Mouse (Mus musculus) CH12.LX (cell line): Measurements from ENCODE around the gene Srrm4. TPM values are rescaled to one million over a fixed set of nuclear protein-coding genes. Genes with fewer than 3 reads are reported as not detected.

ENCODE experiments used
- DNase-seq: peaks from one replicate; pipeline ENCODE4 v3.0.0-alpha.2; 2013; ENCODE audit errors: extremely low read depth
- H3K27ac ChIP-seq: 2 replicates; pipeline ENCODE4 v1.5.1; 2012; ENCODE audit warnings: low read depth, mild to moderate bottlenecking, control low read depth, moderate library complexity; ENCODE audit not compliant: insufficient read depth
- H3K27me3 ChIP-seq: replicated peaks from 2 replicates; pipeline ENCODE3; 2012; ENCODE audit warnings: inconsistent platforms
- H3K36me3 ChIP-seq, 2 experiments: replicated peaks in 1 of 2; 2 replicates each; pipeline versions ENCODE3 to v1.6.1; 2012; ENCODE audit warnings: inconsistent platforms in 1 of 2, low read length in 1 of 2, mild to moderate bottlenecking in 1 of 2, mixed read lengths in 1 of 2, moderate library complexity in 1 of 2; ENCODE audit not compliant: control insufficient read depth in 1 of 2, insufficient read depth in 1 of 2
- H3K4me1 ChIP-seq, 2 experiments: 2 replicates each; pipeline ENCODE4 v1.6.1; 2012; ENCODE audit warnings: inconsistent platforms in 1 of 2, moderate library complexity in 1 of 2; ENCODE audit not compliant: insufficient read depth in 2 of 2, control insufficient read depth in 1 of 2
- H3K4me2 ChIP-seq: 2 replicates; pipeline ENCODE4 v1.6.1; 2012; ENCODE audit warnings: low read depth, mild to moderate bottlenecking, control low read depth; ENCODE audit not compliant: poor library complexity, insufficient read depth, severe bottlenecking
- H3K4me3 ChIP-seq, 3 experiments: fragments of 150-350 bp in 1 of 3; sonication (generic) in 1 of 3; replicated peaks in 1 of 3; 2 replicates each; pipeline versions ENCODE3 to v1.5.1; 2011 to 2012; ENCODE audit warnings: low read depth in 2 of 3, low read length in 2 of 3, mild to moderate bottlenecking in 2 of 3, moderate library complexity in 2 of 3, control low read depth in 1 of 3, improper control_type of control experiment in 1 of 3, inconsistent platforms in 1 of 3, mixed read lengths in 1 of 3; ENCODE audit not compliant: poor library complexity in 1 of 3
- H3K79me2 ChIP-seq: replicated peaks from 2 replicates; pipeline ENCODE4 v1.6.1; 2012; ENCODE audit warnings: mild to moderate bottlenecking, moderate library complexity; ENCODE audit not compliant: control insufficient read depth, poor library complexity, insufficient read depth, severe bottlenecking; ENCODE audit errors: extremely low read depth
- H3K9ac ChIP-seq: 2 replicates; pipeline ENCODE4 v1.6.1; 2012; ENCODE audit warnings: low read depth, mild to moderate bottlenecking, control low read depth, moderate library complexity; ENCODE audit not compliant: insufficient read depth
- H3K9me3 ChIP-seq: replicated peaks from 2 replicates; pipeline ENCODE3; 2012; ENCODE audit warnings: low read length, inconsistent platforms, mixed read lengths
- CHD1 ChIP-seq: IDR thresholded peaks from 2 replicates; pipeline ENCODE4 v1.6.1; 2012; ENCODE audit warnings: low read depth, low read length, improper control_type of control experiment, inconsistent platforms
- CHD2 ChIP-seq: IDR thresholded peaks from 2 replicates; pipeline ENCODE4 v1.6.1; 2011; ENCODE audit warnings: low read length, improper control_type of control experiment
- E2F4 ChIP-seq: IDR thresholded peaks from 2 replicates; pipeline ENCODE4 v1.6.1; 2011; ENCODE audit warnings: low read depth, low read length, improper control_type of control experiment; ENCODE audit not compliant: insufficient replicate concordance
- EP300 ChIP-seq: IDR thresholded peaks from 2 replicates; pipeline ENCODE4 v1.6.1; 2011; ENCODE audit warnings: low read length, improper control_type of control experiment
- ETS1 ChIP-seq: conservative IDR thresholded peaks from 2 replicates; pipeline ENCODE4 v1.6.1; 2012; ENCODE audit warnings: low read depth, mild to moderate bottlenecking, inconsistent platforms, low read length, improper control_type of control experiment, moderate library complexity
- HCFC1 ChIP-seq: IDR thresholded peaks from 2 replicates; pipeline ENCODE4 v1.6.1; 2012; ENCODE audit warnings: low read depth, mild to moderate bottlenecking, inconsistent platforms, low read length, improper control_type of control experiment
- IRF4 ChIP-seq: IDR thresholded peaks from 2 replicates; pipeline ENCODE4 v1.6.1; 2014; ENCODE audit warnings: low read depth, mild to moderate bottlenecking, inconsistent platforms, low read length, improper control_type of control experiment
- JUND ChIP-seq: conservative IDR thresholded peaks from 2 replicates; pipeline ENCODE4 v1.6.1; 2011; ENCODE audit warnings: low read depth, low read length, improper control_type of control experiment
- MAFK ChIP-seq: IDR thresholded peaks from 2 replicates; pipeline ENCODE4 v1.6.1; 2011; ENCODE audit warnings: low read length, improper control_type of control experiment; ENCODE audit not compliant: insufficient replicate concordance
- MEF2A ChIP-seq: IDR thresholded peaks from 2 replicates; pipeline ENCODE4 v1.6.1; 2014; ENCODE audit warnings: low read depth, mild to moderate bottlenecking, inconsistent platforms, low read length, improper control_type of control experiment, borderline replicate concordance
- MYC ChIP-seq: IDR thresholded peaks from 2 replicates; pipeline ENCODE4 v1.6.1; 2011; ENCODE audit warnings: low read depth, mild to moderate bottlenecking, improper control_type of control experiment, low read length
- PAX5 ChIP-seq: IDR thresholded peaks from 2 replicates; pipeline ENCODE4 v1.6.1; 2012; ENCODE audit warnings: low read length, inconsistent platforms, mixed read lengths
- POLR2A ChIP-seq: IDR thresholded peaks from 2 replicates; pipeline ENCODE4 v1.6.1; 2011; ENCODE audit warnings: low read depth, mild to moderate bottlenecking, improper control_type of control experiment, low read length
- POLR2AphosphoS2 ChIP-seq: IDR thresholded peaks from 2 replicates; pipeline ENCODE4 v1.6.1; 2011; ENCODE audit warnings: low read depth, low read length, improper control_type of control experiment
- RAD21 ChIP-seq: IDR thresholded peaks from 2 replicates; pipeline ENCODE4 v1.6.1; 2011; ENCODE audit warnings: low read depth, mild to moderate bottlenecking, low read length, improper control_type of control experiment, moderate library complexity
- RCOR1 ChIP-seq: conservative IDR thresholded peaks from 2 replicates; pipeline ENCODE4 v1.6.1; 2012; ENCODE audit warnings: low read depth, mild to moderate bottlenecking, inconsistent platforms, low read length, improper control_type of control experiment
- SMC3 ChIP-seq: IDR thresholded peaks from 2 replicates; pipeline ENCODE4 v1.6.1; 2011; ENCODE audit warnings: low read depth, low read length, improper control_type of control experiment
- TBP ChIP-seq: conservative IDR thresholded peaks from 2 replicates; pipeline ENCODE4 v1.6.1; 2011; ENCODE audit warnings: low read depth, low read length, improper control_type of control experiment
- UBTF ChIP-seq: IDR thresholded peaks from 2 replicates; pipeline ENCODE4 v1.6.1; 2012; ENCODE audit warnings: low read depth, mild to moderate bottlenecking, inconsistent platforms, low read length, improper control_type of control experiment, moderate library complexity
- ZC3H11A ChIP-seq: IDR thresholded peaks from 2 replicates; pipeline ENCODE4 v1.6.1; 2012; ENCODE audit warnings: low read depth, mild to moderate bottlenecking, inconsistent platforms, low read length, improper control_type of control experiment
- ZKSCAN1 ChIP-seq: IDR thresholded peaks from 2 replicates; pipeline ENCODE4 v1.6.1; 2012; ENCODE audit warnings: low read depth, inconsistent platforms, low read length, improper control_type of control experiment, borderline replicate concordance
- ZMIZ1 ChIP-seq: IDR thresholded peaks from 2 replicates; pipeline ENCODE4 v1.6.1; 2012; ENCODE audit warnings: low read depth, mild to moderate bottlenecking, inconsistent platforms, low read length, improper control_type of control experiment
- ZNF384 ChIP-seq: IDR thresholded peaks from 2 replicates; pipeline ENCODE4 v1.6.1; 2012; ENCODE audit warnings: low read depth, low read length, improper control_type of control experiment, inconsistent platforms
- dilution Hi-C: fragments of 300-500 bp; cut with MboI; formaldehyde crosslinking; loops from 2 replicates; pipeline ENCODE4 v1.14.3; 2020; ENCODE audit warnings: low sequenced_read_pairs; ENCODE audit not compliant: extremely low pct_unique_long_range_greater_than_20kb, extremely low pct_ligation_motif_present
- in situ Hi-C: fragments of 300-500 bp; cut with MboI; formaldehyde crosslinking; loops from 3 replicates; pipeline ENCODE4 v1.14.3; 2019; ENCODE audit warnings: low sequenced_read_pairs, low pct_ligation_motif_present, low pct_unique_long_range_greater_than_20kb, mixed read lengths
- polyA plus RNA-seq: library from polyadenylated mRNA; unstranded; fragments of >175 nt; gene quantifications from 2 replicates; pipeline ENCODE4 v1.2.1, GENCODE M21; 2012; ENCODE audit warnings: low read depth; ENCODE audit not compliant: insufficient read length
- total RNA-seq, 2 experiments: library from RNA; depleted of rRNA; stranded (reverse); fragments of 300-350 nt in 1 of 2; fragments of >200 nt in 1 of 2; gene quantifications; 2 replicates each; pipeline ENCODE4 v1.2.3; 2012 to 2014

Srrm4 gene
- total and polyA plus RNA-seq, 3 experiments, result not detected

GRCm38 (mm10) chr5:116568050-116568449, 23.6 kb downstream of the Srrm4 start:
- Histone ChIP-seq H3K4me3 (no peak overlapping the region), H3K4me1 (no peaks in the 10 kb centered on the region), H3K9me3 (peaks cover 89% of the 10 kb centered on the region), H3K4me2 (no peak overlapping the region), H3K27me3 (no peaks in the 10 kb centered on the region), H3K79me2 (no peaks in the 10 kb centered on the region), H3K27ac (no peak overlapping the region), H3K36me3 (no peaks in the 10 kb centered on the region), H3K9ac (no peak overlapping the region)
- no peak for DNase-seq
- dilution Hi-C loops, result no loop called here
- TF ChIP-seq ETS1 (no peak), IRF4 (no peak), ZKSCAN1 (no peak), ZC3H11A (no peak), CHD1 (no peak), ZNF384 (no peak), HCFC1 (no peak), SMC3 (no peak), TBP (no peak), E2F4 (no peak), RCOR1 (no peak), CHD2 (no peak), POLR2A (no peak), MYC (no peak), EP300 (no peak), ZMIZ1 (no peak)
- in situ Hi-C loops, result no loop called here

- no peaks in the 10 kb centered on the region for H3K36me3 ChIP-seq
- dilution Hi-C loops, result no loop called here
- no peaks in the 10 kb centered on the region for H3K4me1 ChIP-seq
- H3K9ac ChIP-seq, result no peak overlapping the region
- H3K9me3 ChIP-seq, result peaks cover 90% of the 10 kb centered on the region
- no peak overlapping the region for H3K27ac ChIP-seq
- in situ Hi-C loops, result no loop called here
- no peak for TF ChIP-seq POLR2AphosphoS2
- no peak for TF ChIP-seq MAFK
- TF ChIP-seq PAX5, result no peak
- no peak for TF ChIP-seq RAD21
- no peak for TF ChIP-seq JUND
- no peak for TF ChIP-seq POLR2A
- TF ChIP-seq UBTF, result no peak
- TF ChIP-seq MEF2A, result no peak
- no peak for TF ChIP-seq IRF4
- TF ChIP-seq CHD2, result no peak
- H3K4me2 ChIP-seq, result no peak overlapping the region
- H3K4me3 ChIP-seq, result no peak overlapping the region
- no peak for DNase-seq
- H3K27me3 ChIP-seq, result no peaks in the 10 kb centered on the region
- H3K79me2 ChIP-seq, result no peaks in the 10 kb centered on the region
Observed at GRCm38 (mm10) chr5:116567298-116567697, 24.3 kb downstream of the Srrm4 start.
